Mouse (Mus musculus) pancreas, adult 10 weeks (tissue): ENCODE results near the gene Tmem108. TPM values are rescaled to one million over a fixed set of nuclear protein-coding genes. Genes with fewer than 3 reads are reported as not detected.

Experiments used
- polyA plus RNA-seq: library from polyadenylated mRNA; stranded (reverse); fragments of 350-450 nt; fragmentation: Illumina TruSeq; extraction: RNeasy Lipid Tissue Mini Kit (QIAGEN cat#74804); gene quantifications from one replicate; pipeline ENCODE4 v1.2.3, GENCODE M21; 2015; ENCODE audit warnings: low read depth, low replicate concordance; ENCODE audit not compliant: insufficient read depth

Gene Tmem108
- polyA plus RNA-seq: 0.78 TPM

DNA sequence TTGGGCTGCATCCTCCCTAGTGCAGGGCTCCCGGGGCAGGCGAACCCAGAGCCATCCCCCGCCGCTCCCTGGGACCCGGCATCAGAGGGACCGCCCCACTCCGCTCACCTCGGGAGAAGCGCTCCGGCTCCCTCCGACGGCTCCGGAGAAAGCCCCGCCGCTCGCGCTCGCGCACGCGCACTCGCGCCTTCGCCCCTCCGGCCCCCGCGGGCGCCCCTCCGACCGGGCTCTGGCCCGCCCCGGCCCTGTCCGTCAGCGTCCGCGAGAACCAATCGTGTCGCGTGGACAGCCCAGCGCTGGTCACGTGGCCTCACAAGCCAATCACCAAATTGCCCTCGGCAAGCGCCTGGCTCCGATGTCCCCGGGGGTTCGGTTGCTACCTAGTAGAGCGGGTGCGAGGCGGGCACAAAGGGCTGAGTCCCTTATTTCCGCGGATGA is at the start of gene Tmem108:
Gene Tmem108, minus strand, starts transcription at position 191 of the 438 bp plus-strand sequence.

DNA sequence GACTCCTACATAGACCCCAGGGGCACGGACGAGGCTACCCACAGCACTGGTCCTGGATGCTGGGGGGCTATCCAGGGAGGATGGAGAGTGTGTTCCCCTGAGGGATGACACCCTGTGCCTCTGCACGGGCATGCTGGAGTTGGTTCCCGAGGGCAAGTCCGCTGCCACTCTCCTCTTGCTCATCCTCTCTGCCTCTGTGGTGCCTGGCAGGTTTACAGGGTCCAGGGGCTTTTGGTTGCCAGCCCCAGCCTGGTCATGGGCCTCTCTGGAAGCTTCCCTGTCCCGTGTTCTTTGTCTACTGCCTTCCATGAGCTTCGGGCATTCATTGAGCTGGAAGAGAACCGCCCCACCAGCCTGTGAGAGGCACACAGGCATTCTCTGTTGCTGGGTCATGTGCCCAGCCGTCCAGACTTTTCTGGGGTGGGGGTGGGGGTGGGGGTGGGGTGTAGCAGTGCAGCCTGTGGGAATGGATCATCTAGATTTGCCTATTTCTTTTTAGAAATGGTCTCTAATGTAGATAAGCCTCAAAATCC is 281.5 kb downstream of the Tmem108 start, which contains the start of gene Bfsp2:
Gene Bfsp2, minus strand, starts transcription at position 377 of the 533 bp plus-strand sequence.

Other genes starting within 250 kb of the Tmem108 start
- gene Nphp3, start 240.7 kb upstream of the Tmem108 start, polyA plus RNA-seq: 3.7 TPM